Mouse (Mus musculus): ENCODE data around the gene Hhat. TPM values are rescaled to one million over a fixed set of nuclear protein-coding genes. Genes with fewer than 3 reads are reported as not detected.

The Hhat gene
- polyA plus RNA-seq, 1 experiment from 2014 or later, result 16.5 TPM

GRCm38 (mm10) chr1:192730517-192730916, 40.5 kb downstream of the Hhat start:
- Histone ChIP-seq H3K4me3 (ENCODE audit: low read length) (no peak overlapping the region), H3K27me3 (ENCODE audit: control insufficient read depth, insufficient read depth, low read length) (no peaks in the 10 kb centered on the region), H3K4me1 (ENCODE audit: control insufficient read depth, insufficient read depth, low read length) (peaks cover under 1% of the 10 kb centered on the region; the same call in 1 of the 2 replicates), H3K36me3 (ENCODE audit: control insufficient read depth, insufficient read depth, low read length) (no peaks in the 10 kb centered on the region), H3K4me2 (replicated peaks; ENCODE audit: low read depth, low read length) (no peak overlapping the region), H3K27ac (ENCODE audit: low read depth, low read length) (peak overlapping the region; percentile 59; the same call in 1 of the 2 replicates), H3K9ac (ENCODE audit: low read depth, low read length) (no peak overlapping the region), H3K9me3 (ENCODE audit: control insufficient read depth, low read length) (no peaks in the 10 kb centered on the region)
- ATAC-seq (ENCODE audit: low FRiP score, low TSS enrichment), result no peak
- 60% methylated on average over 7 of the region's 7 CpGs for whole genome bisulfite sequencing

GRCm38 (mm10) chr1:192726996-192727624, 43.9 kb downstream of the Hhat start:
- Histone ChIP-seq H3K27ac (ENCODE audit: low read depth, low read length) (no peak overlapping the region), H3K4me3 (ENCODE audit: low read length) (no peak overlapping the region), H3K4me1 (ENCODE audit: control insufficient read depth, insufficient read depth, low read length) (no peaks in the 10 kb centered on the region), H3K4me2 (replicated peaks; ENCODE audit: low read depth, low read length) (no peak overlapping the region), H3K9me3 (ENCODE audit: control insufficient read depth, low read length) (no peaks in the 10 kb centered on the region), H3K27me3 (ENCODE audit: control insufficient read depth, insufficient read depth, low read length) (no peaks in the 10 kb centered on the region), H3K36me3 (ENCODE audit: control insufficient read depth, insufficient read depth, low read length) (no peaks in the 10 kb centered on the region), H3K9ac (ENCODE audit: low read depth, low read length) (no peak overlapping the region)
- peak; percentile 48; the same call in 1 of the 2 replicates for ATAC-seq (ENCODE audit: low FRiP score, low TSS enrichment)
- WGBS, result 58% methylated on average over 11 of the region's 11 CpGs

GRCm38 (mm10) chr1:192722147-192722546, 48.9 kb downstream of the Hhat start:
- Histone ChIP-seq H3K9ac (ENCODE audit: low read depth, low read length) (no peak overlapping the region), H3K4me2 (replicated peaks; ENCODE audit: low read depth, low read length) (no peak overlapping the region), H3K4me3 (ENCODE audit: low read length) (no peak overlapping the region), H3K4me1 (ENCODE audit: control insufficient read depth, insufficient read depth, low read length) (no peaks in the 10 kb centered on the region), H3K27ac (ENCODE audit: low read depth, low read length) (no peak overlapping the region), H3K27me3 (ENCODE audit: control insufficient read depth, insufficient read depth, low read length) (no peaks in the 10 kb centered on the region), H3K36me3 (ENCODE audit: control insufficient read depth, insufficient read depth, low read length) (no peaks in the 10 kb centered on the region), H3K9me3 (ENCODE audit: control insufficient read depth, low read length) (no peaks in the 10 kb centered on the region)
- WGBS, result 41% methylated on average over 5 of the region's 5 CpGs
- ATAC-seq (ENCODE audit: low FRiP score, low TSS enrichment), result no peak; the same call in 1 of the 2 replicates

GRCm38 (mm10) chr1:192720156-192720555, 50.9 kb downstream of the Hhat start:
- 84% methylated on average over 10 of the region's 10 CpGs for WGBS
- no peak for ATAC-seq (ENCODE audit: low FRiP score, low TSS enrichment)
- H3K27me3 ChIP-seq (ENCODE audit: control insufficient read depth, insufficient read depth, low read length), result no peaks in the 10 kb centered on the region
- H3K9me3 ChIP-seq (ENCODE audit: control insufficient read depth, low read length), result no peaks in the 10 kb centered on the region
- H3K27ac ChIP-seq (ENCODE audit: low read depth, low read length), result no peak overlapping the region
- H3K4me1 ChIP-seq (ENCODE audit: control insufficient read depth, insufficient read depth, low read length), result no peaks in the 10 kb centered on the region
- no peak overlapping the region for H3K9ac ChIP-seq (ENCODE audit: low read depth, low read length)
- H3K4me3 ChIP-seq (ENCODE audit: low read length), result no peak overlapping the region
- H3K36me3 ChIP-seq (ENCODE audit: control insufficient read depth, insufficient read depth, low read length), result no peaks in the 10 kb centered on the region
- H3K4me2 ChIP-seq (replicated peaks; ENCODE audit: low read depth, low read length), result no peak overlapping the region

- no peaks in the 10 kb centered on the region for H3K4me1 ChIP-seq (ENCODE audit: control insufficient read depth, insufficient read depth, low read length)
- H3K36me3 ChIP-seq (ENCODE audit: control insufficient read depth, insufficient read depth, low read length), result no peaks in the 10 kb centered on the region
- WGBS, result 39% methylated on average over 3 of the region's 3 CpGs
- H3K4me3 ChIP-seq (ENCODE audit: low read length), result no peak overlapping the region
- H3K4me2 ChIP-seq (replicated peaks; ENCODE audit: low read depth, low read length), result no peak overlapping the region
- ATAC-seq (ENCODE audit: low FRiP score, low TSS enrichment), result no peak
- H3K9ac ChIP-seq (ENCODE audit: low read depth, low read length), result no peak overlapping the region
- no peak overlapping the region for H3K27ac ChIP-seq (ENCODE audit: low read depth, low read length)
- no peaks in the 10 kb centered on the region for H3K27me3 ChIP-seq (ENCODE audit: control insufficient read depth, insufficient read depth, low read length)
- H3K9me3 ChIP-seq (ENCODE audit: control insufficient read depth, low read length), result no peaks in the 10 kb centered on the region
Observed at GRCm38 (mm10) chr1:192711779-192712348, 59.2 kb downstream of the Hhat start.

- H3K36me3 ChIP-seq (ENCODE audit: control insufficient read depth, insufficient read depth, low read length), result no peaks in the 10 kb centered on the region
- H3K9me3 ChIP-seq (ENCODE audit: control insufficient read depth, low read length), result no peaks in the 10 kb centered on the region
- no peak overlapping the region for H3K4me2 ChIP-seq (replicated peaks; ENCODE audit: low read depth, low read length)
- no peaks in the 10 kb centered on the region for H3K4me1 ChIP-seq (ENCODE audit: control insufficient read depth, insufficient read depth, low read length)
- H3K27ac ChIP-seq (ENCODE audit: low read depth, low read length), result no peak overlapping the region
- no peak overlapping the region for H3K4me3 ChIP-seq (ENCODE audit: low read length)
- no peak overlapping the region for H3K9ac ChIP-seq (ENCODE audit: low read depth, low read length)
- no peak for ATAC-seq (ENCODE audit: low FRiP score, low TSS enrichment)
- H3K27me3 ChIP-seq (ENCODE audit: control insufficient read depth, insufficient read depth, low read length), result no peaks in the 10 kb centered on the region
- 84% methylated on average over 8 of the region's 8 CpGs for WGBS
Observed at GRCm38 (mm10) chr1:192700339-192701073, 70.5 kb downstream of the Hhat start.

- Histone ChIP-seq H3K4me1 (ENCODE audit: control insufficient read depth, insufficient read depth, low read length) (no peaks in the 10 kb centered on the region), H3K36me3 (ENCODE audit: control insufficient read depth, insufficient read depth, low read length) (no peaks in the 10 kb centered on the region), H3K4me2 (replicated peaks; ENCODE audit: low read depth, low read length) (no peak overlapping the region), H3K27ac (ENCODE audit: low read depth, low read length) (no peak overlapping the region), H3K27me3 (ENCODE audit: control insufficient read depth, insufficient read depth, low read length) (no peaks in the 10 kb centered on the region), H3K9me3 (ENCODE audit: control insufficient read depth, low read length) (no peaks in the 10 kb centered on the region), H3K9ac (ENCODE audit: low read depth, low read length) (no peak overlapping the region), H3K4me3 (ENCODE audit: low read length) (no peak overlapping the region)
- no peak for ATAC-seq (ENCODE audit: low FRiP score, low TSS enrichment)
Observed at GRCm38 (mm10) chr1:192699101-192699500, 71.9 kb downstream of the Hhat start.

- Histone ChIP-seq H3K27ac (ENCODE audit: low read depth, low read length) (peak overlapping the region; percentile 70), H3K9me3 (ENCODE audit: control insufficient read depth, low read length) (no peaks in the 10 kb centered on the region)
- ATAC-seq (ENCODE audit: low FRiP score, low TSS enrichment), result peak; percentile 75
Observed at GRCm38 (mm10) chr1:192696371-192696863, 74.6 kb downstream of the Hhat start.

GRCm38 (mm10) chr1:192693644-192694043, 77.4 kb downstream of the Hhat start:
- 92% methylated on average over 10 of the region's 10 CpGs for WGBS
- Histone ChIP-seq H3K4me1 (ENCODE audit: control insufficient read depth, insufficient read depth, low read length) (no peaks in the 10 kb centered on the region), H3K9me3 (ENCODE audit: control insufficient read depth, low read length) (no peaks in the 10 kb centered on the region), H3K27me3 (ENCODE audit: control insufficient read depth, insufficient read depth, low read length) (no peaks in the 10 kb centered on the region), H3K27ac (ENCODE audit: low read depth, low read length) (no peak overlapping the region), H3K4me2 (replicated peaks; ENCODE audit: low read depth, low read length) (no peak overlapping the region), H3K36me3 (ENCODE audit: control insufficient read depth, insufficient read depth, low read length) (no peaks in the 10 kb centered on the region), H3K4me3 (ENCODE audit: low read length) (no peak overlapping the region), H3K9ac (ENCODE audit: low read depth, low read length) (no peak overlapping the region)
- no peak for ATAC-seq (ENCODE audit: low FRiP score, low TSS enrichment)

More at GRCm38 (mm10) chr1:192696371-192696863, 74.6 kb downstream of the Hhat start:
- no peaks in the 10 kb centered on the region for H3K4me1 ChIP-seq (ENCODE audit: control insufficient read depth, insufficient read depth, low read length)
- H3K4me2 ChIP-seq (replicated peaks; ENCODE audit: low read depth, low read length), result no peak overlapping the region
- no peaks in the 10 kb centered on the region for H3K27me3 ChIP-seq (ENCODE audit: control insufficient read depth, insufficient read depth, low read length)
- no peaks in the 10 kb centered on the region for H3K36me3 ChIP-seq (ENCODE audit: control insufficient read depth, insufficient read depth, low read length)
- 53% methylated on average over 1 of the region's 1 CpGs for whole genome bisulfite sequencing
- H3K9ac ChIP-seq (ENCODE audit: low read depth, low read length), result no peak overlapping the region
- H3K4me3 ChIP-seq (ENCODE audit: low read length), result no peak overlapping the region

All from kidney, embryonic 14.5 days (tissue).